Mouse (Mus musculus): ENCODE data around the gene Klk11.

The Klk11 gene

GRCm38 (mm10) chr7:43796355-43796754 lies 22.0 kb downstream of the Klk11 start:
- DNase-seq (ENCODE audit: low spot score): no peak

- peak; percentile 56 for DNase-seq (ENCODE audit: low spot score)
Observed at GRCm38 (mm10) chr7:43797333-43797769, 22.9 kb downstream of the Klk11 start, which contains the start of gene Klk8. Gene Klk8, plus strand, starts transcription at chr7:43797577.

- no peak for DNase-seq (ENCODE audit: low spot score)
Observed at GRCm38 (mm10) chr7:43797844-43798462, 23.5 kb downstream of the Klk11 start.

GRCm38 (mm10) chr7:43799876-43800275 lies 25.5 kb downstream of the Klk11 start:
- DNase-seq (ENCODE audit: low spot score): no peak

GRCm38 (mm10) chr7:43810994-43811393 lies 36.6 kb downstream of the Klk11 start, which contains the start of gene Klk7:
Gene Klk7, plus strand, starts transcription at chr7:43811294.
- DNase-seq (ENCODE audit: low spot score): no peak

GRCm38 (mm10) chr7:43815211-43815610 lies 40.8 kb downstream of the Klk11 start:
- no peak for DNase-seq (ENCODE audit: low spot score)

- DNase-seq (ENCODE audit: low spot score): no peak
Observed at GRCm38 (mm10) chr7:43816746-43817145, 42.3 kb downstream of the Klk11 start.

GRCm38 (mm10) chr7:43821581-43821980 lies 47.2 kb downstream of the Klk11 start:
- DNase-seq (ENCODE audit: low spot score): no peak

GRCm38 (mm10) chr7:43824199-43824598 lies 49.8 kb downstream of the Klk11 start, which contains the start of gene Klk6:
Gene Klk6, plus strand, starts transcription at chr7:43824499.
- no peak for DNase-seq (ENCODE audit: low spot score)

GRCm38 (mm10) chr7:43826056-43826455 lies 51.7 kb downstream of the Klk11 start:
- no peak for DNase-seq (ENCODE audit: low spot score)

- DNase-seq (ENCODE audit: low spot score): no peak
Observed at GRCm38 (mm10) chr7:43827706-43828105, 53.3 kb downstream of the Klk11 start.
